Mouse (Mus musculus): Measurements from ENCODE around the gene Gipc3.

The Gipc3 gene

GRCm38 (mm10) chr10:81349146-81349545 is 6.1 kb upstream of the Gipc3 start:
- in situ Hi-C loops (cut with MboI, MseI) = loop anchor here (10.0 kb wide), 1 partner anchor 294 kb away; no protein-coding TSS in a partner anchor

GRCm38 (mm10) chr10:81346453-81347067 is 3.5 kb upstream of the Gipc3 start:
- in situ Hi-C loops (cut with MboI, MseI) = loop anchor here (10.0 kb wide), 1 partner anchor 292 kb away; no protein-coding TSS in a partner anchor

- in situ Hi-C loops (cut with MboI, MseI) = loop anchor here (10.0 kb wide), 1 partner anchor 290 kb away; no protein-coding TSS in a partner anchor
These were observed 2.1 kb upstream of the Gipc3 start for GRCm38 (mm10) chr10:81345162-81345534.

- in situ Hi-C loops (cut with MboI, MseI) = loop anchor here (10.0 kb wide), 1 partner anchor 290 kb away; no protein-coding TSS in a partner anchor
These were observed 1.5 kb upstream of the Gipc3 start for GRCm38 (mm10) chr10:81344421-81345161.

GRCm38 (mm10) chr10:81341333-81341949 is 1.6 kb downstream of the Gipc3 start:
- in situ Hi-C loops (cut with MboI, MseI) = loop anchor here (10.0 kb wide), 1 partner anchor 287 kb away; no protein-coding TSS in a partner anchor

- in situ Hi-C loops (cut with MboI, MseI) = loop anchor here (10.0 kb wide), 1 partner anchor 286 kb away; no protein-coding TSS in a partner anchor
These were observed 2.3 kb downstream of the Gipc3 start for GRCm38 (mm10) chr10:81340551-81341332.

- in situ Hi-C loops (cut with MboI, MseI) = no loop called here
These were observed 6.5 kb downstream of the Gipc3 start for GRCm38 (mm10) chr10:81336558-81336957.

GRCm38 (mm10) chr10:81335393-81336340 is 7.4 kb downstream of the Gipc3 start:
- in situ Hi-C loops (cut with MboI, MseI) = no loop called here

- in situ Hi-C loops (cut with MboI, MseI) = no loop called here
These were observed 8.7 kb downstream of the Gipc3 start for GRCm38 (mm10) chr10:81334324-81334723.

- in situ Hi-C loops (cut with MboI, MseI) = no loop called here
These were observed 10.8 kb downstream of the Gipc3 start for GRCm38 (mm10) chr10:81332277-81332676.

- in situ Hi-C loops (cut with MboI, MseI) = no loop called here
These were observed 13.1 kb downstream of the Gipc3 start for GRCm38 (mm10) chr10:81330007-81330406.

- in situ Hi-C loops (cut with MboI, MseI) = no loop called here
These were observed 13.7 kb downstream of the Gipc3 start for GRCm38 (mm10) chr10:81329194-81329975.

- in situ Hi-C loops (cut with MboI, MseI) = no loop called here
These were observed 14.7 kb downstream of the Gipc3 start, which contains the start of gene Tbxa2r for GRCm38 (mm10) chr10:81328386-81328785. Tbxa2r (plus strand) TSS chr10:81328731.

GRCm38 (mm10) chr10:81327959-81328358 is 15.1 kb downstream of the Gipc3 start:
- in situ Hi-C loops (cut with MboI, MseI) = no loop called here

- in situ Hi-C loops (cut with MboI, MseI) = no loop called here
These were observed 16.2 kb downstream of the Gipc3 start for GRCm38 (mm10) chr10:81326858-81327257.

GRCm38 (mm10) chr10:81325781-81326180 is 17.3 kb downstream of the Gipc3 start:
- in situ Hi-C loops (cut with MboI, MseI) = no loop called here

GRCm38 (mm10) chr10:81325176-81325575 is 17.9 kb downstream of the Gipc3 start:
- in situ Hi-C loops (cut with MboI, MseI) = no loop called here

- in situ Hi-C loops (cut with MboI, MseI) = loop anchor here (5.0 kb wide), 1 partner anchor 37 kb away; no protein-coding TSS in a partner anchor
These were observed 19.1 kb downstream of the Gipc3 start for GRCm38 (mm10) chr10:81323791-81324530.
